Mouse (Mus musculus) myocyte (in vitro differentiated cells): ENCODE measurements at regions not wholly inside any gene's neighbourhood (a gene's known extent, or its start where the extent isn't known, plus 50 kb on each side); places are given as distances from the start of the nearest gene placed in this dataset.

Experiments used
- MAX ChIP-seq: IDR thresholded peaks from one replicate; pipeline ENCODE4 v1.6.1; 2011; ENCODE audit warnings: low read depth, mild to moderate bottlenecking, control low read depth
- POLR2A ChIP-seq: IDR thresholded peaks from one replicate; pipeline ENCODE4 v1.6.1; 2011; ENCODE audit warnings: low read depth, mild to moderate bottlenecking, control low read depth, moderate library complexity; ENCODE audit not compliant: insufficient read length
- POLR2AphosphoS2 ChIP-seq: IDR thresholded peaks from one replicate; pipeline ENCODE4 v1.6.1; 2011; ENCODE audit warnings: low read depth, control low read depth; ENCODE audit not compliant: insufficient read length

GRCm38 (mm10) chr13:106510435-106510834, 426.3 kb downstream of the Ipo11 start:
- no peak for TF ChIP-seq MAX
- no peak for TF ChIP-seq POLR2AphosphoS2
- TF ChIP-seq POLR2A: no peak
